Mouse (Mus musculus) urinary bladder, postnatal 14 days (tissue): Measurements from ENCODE around the gene Zfp36l1.

Experiments
- DNase-seq: peaks from one replicate; pipeline ENCODE4 v3.0.0; 2021; ENCODE audit warnings: low spot score

Zfp36l1 gene

GRCm38 (mm10) chr12:80112852-80113551 is at the start of gene Zfp36l1:
Zfp36l1 (minus strand) TSS chr12:80113013.
- peak; percentile 95 for DNase-seq

- no peak for DNase-seq
Observed at GRCm38 (mm10) chr12:80162448-80162847, 49.6 kb upstream of the Zfp36l1 start.

- no peak for DNase-seq
Observed at GRCm38 (mm10) chr12:80157675-80158074, 44.9 kb upstream of the Zfp36l1 start.

GRCm38 (mm10) chr12:80153687-80154326 is 41.0 kb upstream of the Zfp36l1 start:
- peak; percentile 64 for DNase-seq

- DNase-seq, result no peak
Observed at GRCm38 (mm10) chr12:80153078-80153477, 40.3 kb upstream of the Zfp36l1 start.

GRCm38 (mm10) chr12:80151821-80152220 is 39.0 kb upstream of the Zfp36l1 start:
- no peak for DNase-seq

GRCm38 (mm10) chr12:80150624-80151023 is 37.8 kb upstream of the Zfp36l1 start:
- no peak for DNase-seq

GRCm38 (mm10) chr12:80147563-80148214 is 34.9 kb upstream of the Zfp36l1 start:
- peak; percentile 49 for DNase-seq

- peak; percentile 82 for DNase-seq
Observed at GRCm38 (mm10) chr12:80146227-80147223, 33.7 kb upstream of the Zfp36l1 start.

GRCm38 (mm10) chr12:80145365-80145764 is 32.6 kb upstream of the Zfp36l1 start:
- no peak for DNase-seq

- no peak for DNase-seq
Observed at GRCm38 (mm10) chr12:80144846-80145245, 32.0 kb upstream of the Zfp36l1 start.

GRCm38 (mm10) chr12:80141470-80141869 is 28.7 kb upstream of the Zfp36l1 start:
- peak; percentile 64 for DNase-seq

- no peak for DNase-seq
Observed at GRCm38 (mm10) chr12:80141011-80141410, 28.2 kb upstream of the Zfp36l1 start.

- no peak for DNase-seq
Observed at GRCm38 (mm10) chr12:80137744-80138143, 24.9 kb upstream of the Zfp36l1 start.

- DNase-seq, result no peak
Observed at GRCm38 (mm10) chr12:80137246-80137645, 24.4 kb upstream of the Zfp36l1 start.

GRCm38 (mm10) chr12:80136264-80136930 is 23.6 kb upstream of the Zfp36l1 start:
- no peak for DNase-seq

GRCm38 (mm10) chr12:80135173-80135572 is 22.4 kb upstream of the Zfp36l1 start:
- DNase-seq, result no peak

GRCm38 (mm10) chr12:80133011-80133545 is 20.3 kb upstream of the Zfp36l1 start:
- DNase-seq, result no peak

- peak; percentile 86 for DNase-seq
Observed at GRCm38 (mm10) chr12:80132250-80133003, 19.6 kb upstream of the Zfp36l1 start.
